25 mouse cellular contexts compared by ENCODE assay signal in genomic region chr16:14378654-14379053, GRCm38 (mm10). TPM values are rescaled to one million over a fixed set of nuclear protein-coding genes. Genes with fewer than 3 reads are reported as not detected.
DNase-seq lines count a peak whose midpoint lies in the region; ATAC-seq and TF ChIP-seq lines count a peak whose summit lies in the region.
"Had no signal": no experiment of that assay in that cellular context is flagged by ENCODE, and none has a peak within 500 bp of the region (broad histone marks: within the 10 kb centered on the region; RNA-seq: fewer than 3 reads in every experiment).

No protein-coding gene starts in this region.

- H3K9me3 ChIP-seq in liver, postnatal 0 days (ENCODE audit: low read length) = no peaks in the 10 kb centered on the region
- H3K9me3 ChIP-seq in forebrain, embryonic 15.5 days = no peaks in the 10 kb centered on the region
- H3K9me3 ChIP-seq in heart, embryonic 11.5 days (replicated peaks; ENCODE audit: control insufficient read depth, low read length) = no peaks in the 10 kb centered on the region
- H3K9me3 ChIP-seq: embryonic facial prominence, embryonic 10.5 days; heart, embryonic 12.5 days; limb, embryonic 12.5 days; liver, embryonic 15.5 days had no signal

- no peak overlapping the region for H3K9ac ChIP-seq in liver, postnatal 0 days (replicated peaks)
- H3K9ac ChIP-seq in forebrain, embryonic 15.5 days (replicated peaks) = no peak overlapping the region
- no peak overlapping the region for H3K9ac ChIP-seq in heart, embryonic 11.5 days (ENCODE audit: low read depth, low read length)
- H3K9ac ChIP-seq: heart, embryonic 12.5 days; hindbrain, embryonic 14.5 days; limb, embryonic 12.5 days; liver, embryonic 15.5 days had no signal

- no peak overlapping the region for H3K4me2 ChIP-seq in liver, postnatal 0 days (ENCODE audit: low read depth, low read length)
- no peak overlapping the region for H3K4me2 ChIP-seq in forebrain, embryonic 15.5 days (replicated peaks)
- no peak overlapping the region for H3K4me2 ChIP-seq in heart, embryonic 11.5 days
- H3K4me2 ChIP-seq: heart, embryonic 12.5 days; hindbrain, embryonic 14.5 days; limb, embryonic 12.5 days; liver, embryonic 15.5 days; midbrain, embryonic 11.5 days had no signal

- WGBS in thymus, adult 2 months = 7% methylated on average over 5 of the region's 5 CpGs
- 24% methylated on average over 5 of the region's 5 CpGs for WGBS in liver, postnatal 0 days (ENCODE audit: insufficient replicate concordance)
- 87% methylated on average over 5 of the region's 5 CpGs for WGBS in forebrain, embryonic 15.5 days
- WGBS in heart, embryonic 11.5 days (ENCODE audit: insufficient replicate concordance) = 54% methylated on average over 5 of the region's 5 CpGs

- no peak for TF ChIP-seq POLR2A in thymus, adult 2 months (IDR thresholded peaks at IDR 0.05; ENCODE audit: control insufficient read depth, extremely low read depth, insufficient read depth, low read length, poor library complexity)

- no peak overlapping the region for H3K4me3 ChIP-seq in thymus, adult 2 months (ENCODE audit: control insufficient read depth, insufficient read depth, low read length)
- H3K4me3 ChIP-seq in brown adipose tissue, adult 24 weeks (ENCODE audit: insufficient read depth, low read depth, low read length) = no peak overlapping the region
- no peak overlapping the region for H3K4me3 ChIP-seq in liver, postnatal 0 days (ENCODE audit: low read depth, low read length)
- no peak overlapping the region for H3K4me3 ChIP-seq in forebrain, embryonic 15.5 days
- H3K4me3 ChIP-seq in heart, embryonic 11.5 days (ENCODE audit: low read depth, low read length) = no peak overlapping the region
- H3K4me3 ChIP-seq: embryonic facial prominence, embryonic 10.5 days; heart, embryonic 12.5 days; limb, embryonic 12.5 days; liver, embryonic 15.5 days had no signal

- intact Hi-C loops in left cerebral cortex, postnatal 4 days (cut with DNase I) = no loop called here

- TF ChIP-seq CTCF in thymus, adult 2 months (IDR thresholded peaks at IDR 0.05; ENCODE audit: borderline replicate concordance, control insufficient read depth, extremely low read depth, insufficient read depth, low read length, poor library complexity) = no peak
- TF ChIP-seq CTCF in liver, postnatal 0 days (IDR thresholded peaks at IDR 0.05; ENCODE audit: low read depth) = no peak

- H3K27ac ChIP-seq in thymus, adult 2 months (ENCODE audit: control insufficient read depth, insufficient read depth, low read length) = no peak overlapping the region
- peak overlapping the region; percentile 49 for H3K27ac ChIP-seq in brown adipose tissue, adult 24 weeks (replicated peaks; ENCODE audit: low read depth, low read length)
- H3K27ac ChIP-seq in liver, postnatal 0 days (ENCODE audit: low read depth) = peak overlapping the region; percentile 34; the same call in 1 of the 2 replicates
- no peak overlapping the region for H3K27ac ChIP-seq in forebrain, embryonic 15.5 days (replicated peaks)
- H3K27ac ChIP-seq in heart, embryonic 11.5 days (ENCODE audit: low read depth, low read length) = no peak overlapping the region
- H3K27ac ChIP-seq: embryonic facial prominence, embryonic 10.5 days; hindbrain, embryonic 14.5 days; limb, embryonic 12.5 days had no signal

- peaks cover 25% of the 10 kb centered on the region for H3K4me1 ChIP-seq in thymus, adult 2 months (replicated peaks; ENCODE audit: control insufficient read depth, insufficient read depth, low read length)
- H3K4me1 ChIP-seq in brown adipose tissue, adult 24 weeks (ENCODE audit: control insufficient read depth, insufficient read depth, insufficient read length, low read length) = peaks cover 39% of the 10 kb centered on the region
- peaks cover 20% of the 10 kb centered on the region for H3K4me1 ChIP-seq in liver, postnatal 0 days (ENCODE audit: insufficient read depth)
- peaks cover 11% of the 10 kb centered on the region for H3K4me1 ChIP-seq in forebrain, embryonic 15.5 days
- no peaks in the 10 kb centered on the region for H3K4me1 ChIP-seq in heart, embryonic 11.5 days (ENCODE audit: control insufficient read depth, insufficient read depth, low read length)
- H3K4me1 ChIP-seq: embryonic facial prominence, embryonic 10.5 days; heart, embryonic 12.5 days; limb, embryonic 12.5 days had no signal

- ATAC-seq in liver, postnatal 0 days = no peak
- no peak for ATAC-seq in forebrain, embryonic 15.5 days (replicated peaks)
- no peak for ATAC-seq in heart, embryonic 11.5 days (replicated peaks; ENCODE audit: insufficient number of reproducible peaks, low FRiP score, low TSS enrichment)
- ATAC-seq: activated CD4-positive, CD25-positive, alpha-beta regulatory T cell, adult 4 months; intestine, embryonic 16.5 days had no signal

- H3K36me3 ChIP-seq in thymus, adult 2 months (ENCODE audit: control insufficient read depth, insufficient read depth, low read length) = no peaks in the 10 kb centered on the region
- no peaks in the 10 kb centered on the region for H3K36me3 ChIP-seq in liver, postnatal 0 days (replicated peaks; ENCODE audit: insufficient read depth, low read length)
- no peaks in the 10 kb centered on the region for H3K36me3 ChIP-seq in splenic B cell, adult 2 months (ENCODE audit: control insufficient read depth, insufficient read depth, low read length, poor library complexity, severe bottlenecking)
- no peaks in the 10 kb centered on the region for H3K36me3 ChIP-seq in forebrain, embryonic 15.5 days
- no peaks in the 10 kb centered on the region for H3K36me3 ChIP-seq in heart, embryonic 11.5 days (ENCODE audit: control insufficient read depth, insufficient read depth, low read length)
- H3K36me3 ChIP-seq: embryonic facial prominence, embryonic 10.5 days; heart, embryonic 12.5 days; limb, embryonic 12.5 days; liver, embryonic 15.5 days had no signal

- DNase-seq in thymus, postnatal 14 days = peak; percentile 13
- no peak for DNase-seq in thymus, adult 2 months
- no peak for DNase-seq in liver, postnatal 0 days
- peak; percentile 19 for DNase-seq in splenic B cell, adult 2 months (ENCODE audit: low read depth, low spot score)
- DNase-seq in left cerebral cortex, postnatal 4 days = no peak
- DNase-seq: adrenal gland, postnatal 14 days; B cell, adult 2 months; cerebellum, adult 11-12 months; cerebellum, postnatal 36 days; gastrocnemius, postnatal 14 days; heart, postnatal 14 days; kidney, postnatal 4 days; lung, postnatal 10 days; right cerebral cortex, adult 18-20 months had no signal

- no peaks in the 10 kb centered on the region for H3K27me3 ChIP-seq in thymus, adult 2 months (ENCODE audit: control insufficient read depth, insufficient read depth, low read length)
- no peaks in the 10 kb centered on the region for H3K27me3 ChIP-seq in liver, postnatal 0 days (ENCODE audit: insufficient read depth, low read length)
- no peaks in the 10 kb centered on the region for H3K27me3 ChIP-seq in splenic B cell, adult 2 months (ENCODE audit: control insufficient read depth, insufficient read depth, low read length, poor library complexity, severe bottlenecking)
- H3K27me3 ChIP-seq in forebrain, embryonic 15.5 days = no peaks in the 10 kb centered on the region
- no peaks in the 10 kb centered on the region for H3K27me3 ChIP-seq in heart, embryonic 11.5 days (ENCODE audit: control insufficient read depth, insufficient read depth, low read length)
- H3K27me3 ChIP-seq: limb, embryonic 12.5 days; liver, embryonic 15.5 days had no signal

- no peak for TF ChIP-seq EP300 in liver, postnatal 0 days (IDR thresholded peaks at IDR 0.05; ENCODE audit: low read depth)

RNA-seq across cellular contexts. Expression of gene Abcc1, which starts 17.3 kb away (rescaled TPM):
- polyA plus RNA-seq in thymus, adult 2 months (2012; rRNA removed) = 26.6 and 29.7 TPM in 2 replicates
- polyA plus RNA-seq in brown adipose tissue, adult 24 weeks (2012; ENCODE audit: insufficient read depth, insufficient read length, missing spikeins) = 11.1 and 20.7 TPM in 2 replicates
- 1.2 and 1.7 TPM in 2 replicates for polyA plus RNA-seq in liver, postnatal 0 days (2015; fragmentation: Nextera tagmentation; extraction: Ambion mirVana)
- 10 to 100 TPM; 18.1 to 19.2 TPM for total RNA-seq in left cerebral cortex, postnatal 4 days (2021)
- 8.9 and 11.2 TPM in 2 replicates for polyA plus RNA-seq in forebrain, embryonic 15.5 days (2015; fragmentation: Nextera tagmentation; extraction: Ambion mirVana)
- 2.7 and 3.0 TPM in 2 replicates for polyA plus RNA-seq in heart, embryonic 11.5 days (2014; fragmentation: Nextera tagmentation; extraction: Ambion mirVana)

Comparison
In these comparisons a context has a peak if more than half of its experiments do, and no peak if none do; other contexts are left out.
1. DNase-seq: peak in thymus, postnatal 14 days (single experiment) and splenic B cell, adult 2 months (single experiment); none in thymus, adult 2 months (single experiment), liver, postnatal 0 days (single experiment) and left cerebral cortex, postnatal 4 days (single experiment).
2. H3K27ac ChIP-seq: peak in brown adipose tissue, adult 24 weeks (single experiment) and liver, postnatal 0 days (single experiment); none in thymus, adult 2 months (single experiment), forebrain, embryonic 15.5 days (single experiment) and heart, embryonic 11.5 days (single experiment).